Mouse (Mus musculus) thymus, adult 2 months (tissue): ENCODE data around the gene Arid4b.

Experiments used
- CTCF ChIP-seq: fragments of 200-500 bp; IDR thresholded peaks from 2 replicates; pipeline ENCODE4 v1.5.1; 2012; ENCODE audit warnings: mild to moderate bottlenecking, control low read depth, low read length, moderate library complexity, borderline replicate concordance; ENCODE audit not compliant: control insufficient read depth, poor library complexity, insufficient read depth; ENCODE audit errors: extremely low read depth
- POLR2A ChIP-seq: fragments of 200-500 bp; IDR thresholded peaks from 2 replicates; pipeline ENCODE4 v1.6.1; 2012; ENCODE audit warnings: mild to moderate bottlenecking, low read length, control low read depth, moderate library complexity; ENCODE audit not compliant: control insufficient read depth, poor library complexity, insufficient read depth; ENCODE audit errors: extremely low read depth

DNA sequence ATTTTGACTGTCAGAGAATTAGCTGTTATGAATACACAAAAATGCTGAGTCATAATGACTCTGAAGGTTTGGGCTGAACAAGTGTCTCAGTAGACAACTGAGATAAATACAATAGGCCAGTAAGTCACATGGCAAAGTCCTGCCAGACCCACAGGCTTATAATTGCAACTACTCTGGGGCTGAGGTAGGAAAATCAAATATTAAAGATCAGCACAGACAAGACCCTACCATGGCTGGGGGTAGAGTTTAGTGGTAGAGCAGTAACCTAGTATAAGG, 29.0 kb upstream of the Arid4b start:
- TF ChIP-seq POLR2A (no peak), CTCF (no peak)
